Comparison of ENCODE assay signal across 8 mouse cellular contexts in the genomic region with DNA sequence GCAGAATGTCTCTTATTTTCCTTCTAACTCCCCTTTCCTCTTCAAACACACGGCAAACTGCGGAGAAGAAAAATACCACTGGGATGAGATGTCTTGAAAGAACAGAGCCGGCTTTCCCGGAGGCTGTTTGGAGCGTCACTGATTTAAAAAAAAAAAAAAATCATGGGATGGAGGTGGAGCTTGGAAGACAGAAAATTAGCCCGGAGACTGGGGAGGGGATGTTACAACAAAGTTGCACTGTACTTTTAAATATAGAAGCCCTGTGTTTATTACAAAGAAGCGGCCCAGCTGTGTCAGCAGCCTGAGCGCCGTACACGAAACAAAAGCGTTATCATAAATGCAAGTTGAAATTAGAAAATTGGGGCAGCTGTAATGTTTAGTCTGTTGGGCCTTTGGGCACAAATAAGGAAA. TPM values are rescaled to one million over a fixed set of nuclear protein-coding genes. Genes with fewer than 3 reads are reported as not detected.
DNase-seq lines count a peak whose midpoint lies in the region; ATAC-seq and TF ChIP-seq lines count a peak whose summit lies in the region.

No protein-coding gene starts in this region.

- 2% methylated on average over 11 of the region's 11 CpGs for WGBS in forebrain, postnatal 0 days
- 0% methylated on average over 11 of the region's 11 CpGs for WGBS in intestine, postnatal 0 days
- WGBS in liver, embryonic 13.5 days (ENCODE audit: insufficient replicate concordance) = under 1% methylated on average over 11 of the region's 11 CpGs
- WGBS in neural tube, embryonic 15.5 days = under 1% methylated on average over 11 of the region's 11 CpGs

- peaks cover 59% of the 10 kb centered on the region for H3K4me1 ChIP-seq in megakaryocyte, embryonic 14.5 days
- peaks cover 15% of the 10 kb centered on the region for H3K4me1 ChIP-seq in forebrain, postnatal 0 days (ENCODE audit: insufficient read depth)
- H3K4me1 ChIP-seq in intestine, postnatal 0 days (replicated peaks; ENCODE audit: control insufficient read depth, insufficient read depth, low read length) = peaks cover 6% of the 10 kb centered on the region; the same call in 1 of the 2 replicates
- peaks cover 60% of the 10 kb centered on the region for H3K4me1 ChIP-seq in liver, embryonic 13.5 days (replicated peaks)
- H3K4me1 ChIP-seq in neural tube, embryonic 15.5 days = peaks cover 38% of the 10 kb centered on the region

- DNase-seq in adrenal gland, postnatal 10 days = peak; percentile 48
- peak; percentile 66 for DNase-seq in forebrain, postnatal 0 days
- peak; percentile 18 for DNase-seq in liver, embryonic 13.5 days

- H3K9ac ChIP-seq in forebrain, postnatal 0 days = peak overlapping the region; percentile 98
- H3K9ac ChIP-seq in intestine, postnatal 0 days (ENCODE audit: low read depth, low read length) = peak overlapping the region; percentile 99
- peak overlapping the region; percentile 97 for H3K9ac ChIP-seq in liver, embryonic 13.5 days
- H3K9ac ChIP-seq in neural tube, embryonic 15.5 days (replicated peaks) = peak overlapping the region; percentile 97

- H3K27ac ChIP-seq in forebrain, postnatal 0 days (ENCODE audit: low read depth, low read length) = peak overlapping the region; percentile 98
- H3K27ac ChIP-seq in intestine, postnatal 0 days (ENCODE audit: low read depth, low read length) = peak overlapping the region; percentile 100
- peak overlapping the region; percentile 100 for H3K27ac ChIP-seq in liver, embryonic 13.5 days
- H3K27ac ChIP-seq in neural tube, embryonic 15.5 days (replicated peaks) = peak overlapping the region; percentile 100

- H3K4me2 ChIP-seq in forebrain, postnatal 0 days (ENCODE audit: low read depth) = peak overlapping the region; percentile 55
- H3K4me2 ChIP-seq in intestine, postnatal 0 days (replicated peaks; ENCODE audit: low read depth) = peak overlapping the region; percentile 80
- H3K4me2 ChIP-seq in liver, embryonic 13.5 days = peak overlapping the region; percentile 79
- H3K4me2 ChIP-seq in neural tube, embryonic 15.5 days = peak overlapping the region; percentile 65

- H3K4me3 ChIP-seq in megakaryocyte, embryonic 14.5 days (replicated peaks) = peak overlapping the region; percentile 96
- H3K4me3 ChIP-seq in forebrain, postnatal 0 days (ENCODE audit: low read depth, low read length) = peak overlapping the region; percentile 96
- peak overlapping the region; percentile 95 for H3K4me3 ChIP-seq in intestine, postnatal 0 days (ENCODE audit: low read depth, low read length)
- H3K4me3 ChIP-seq in liver, embryonic 13.5 days (replicated peaks) = peak overlapping the region; percentile 88
- peak overlapping the region; percentile 98 for H3K4me3 ChIP-seq in neural tube, embryonic 15.5 days (replicated peaks)

- TF ChIP-seq CTCF in forebrain, postnatal 0 days (IDR thresholded peaks at IDR 0.05; ENCODE audit: low read depth) = no peak
- no peak for TF ChIP-seq CTCF in intestine, postnatal 0 days (IDR thresholded peaks at IDR 0.05; ENCODE audit: low read depth)

- no peak for ATAC-seq in megakaryocyte, adult 5-6 weeks (ENCODE audit: poor library complexity, severe bottlenecking)
- no peak for ATAC-seq in forebrain, postnatal 0 days
- ATAC-seq in intestine, postnatal 0 days = no peak
- no peak for ATAC-seq in liver, embryonic 13.5 days (ENCODE audit: low read depth)
- no peak for ATAC-seq in neural tube, embryonic 15.5 days (ENCODE audit: low FRiP score)
- no peak for ATAC-seq in erythroid progenitor cell, adult 5-6 weeks (replicated peaks; ENCODE audit: low FRiP score, poor library complexity, severe bottlenecking)

- H3K27me3 ChIP-seq in megakaryocyte, embryonic 14.5 days (replicated peaks) = no peaks in the 10 kb centered on the region
- no peaks in the 10 kb centered on the region for H3K27me3 ChIP-seq in forebrain, postnatal 0 days (ENCODE audit: insufficient read depth, low read length)
- no peaks in the 10 kb centered on the region for H3K27me3 ChIP-seq in intestine, postnatal 0 days (replicated peaks; ENCODE audit: control insufficient read depth, insufficient read depth, low read length)
- H3K27me3 ChIP-seq in liver, embryonic 13.5 days = no peaks in the 10 kb centered on the region
- H3K27me3 ChIP-seq in neural tube, embryonic 15.5 days (replicated peaks) = no peaks in the 10 kb centered on the region

- peaks cover 29% of the 10 kb centered on the region for H3K36me3 ChIP-seq in megakaryocyte, embryonic 14.5 days (replicated peaks; ENCODE audit: low read length)
- H3K36me3 ChIP-seq in forebrain, postnatal 0 days (ENCODE audit: insufficient read depth) = no peaks in the 10 kb centered on the region
- no peaks in the 10 kb centered on the region for H3K36me3 ChIP-seq in intestine, postnatal 0 days (ENCODE audit: control insufficient read depth, insufficient read depth)
- H3K36me3 ChIP-seq in liver, embryonic 13.5 days = peaks cover 6% of the 10 kb centered on the region; the same call in 1 of the 2 replicates
- H3K36me3 ChIP-seq in neural tube, embryonic 15.5 days = 0 out of 2 replicates have a peak, but pooled peaks cover 5% of the 10 kb centered on the region

- H3K9me3 ChIP-seq in megakaryocyte, embryonic 14.5 days = no peaks in the 10 kb centered on the region
- no peaks in the 10 kb centered on the region for H3K9me3 ChIP-seq in forebrain, postnatal 0 days (ENCODE audit: low read length)
- no peaks in the 10 kb centered on the region for H3K9me3 ChIP-seq in intestine, postnatal 0 days (ENCODE audit: control insufficient read depth)
- no peaks in the 10 kb centered on the region for H3K9me3 ChIP-seq in liver, embryonic 13.5 days (replicated peaks)
- no peaks in the 10 kb centered on the region for H3K9me3 ChIP-seq in neural tube, embryonic 15.5 days (replicated peaks)

RNA-seq across cellular contexts. Expression of gene Wbp4, which starts 0.9 kb away (rescaled TPM):
- 3.9 and 4.4 TPM in 2 replicates for polyA plus RNA-seq in megakaryocyte, embryonic 14.5 days (2012; ENCODE audit: insufficient read depth, low replicate concordance)
- 31.4 and 38.6 TPM in 2 replicates for total RNA-seq in megakaryocyte, adult 5-6 weeks (2015)
- 72.6 and 75.8 TPM in 2 replicates for total RNA-seq in megakaryocyte, adult 5-6 weeks (2017)
- 10 to 100 TPM; 33.5 to 33.6 TPM for total RNA-seq in adrenal gland, postnatal 10 days (2021)
- total RNA-seq in forebrain, postnatal 0 days (2014; rRNA removed) = 43.1 and 44.8 TPM in 2 replicates
- polyA plus RNA-seq in forebrain, postnatal 0 days (2015; fragmentation: Nextera tagmentation; extraction: Ambion mirVana) = 46.3 and 50.6 TPM in 2 replicates
- polyA plus RNA-seq in intestine, postnatal 0 days (2015; fragmentation: Nextera tagmentation; extraction: Ambion mirVana) = 29.8 and 31.0 TPM in 2 replicates
- 17.6 and 20.6 TPM in 2 replicates for polyA plus RNA-seq in liver, embryonic 13.5 days (2015; fragmentation: Nextera tagmentation; extraction: Ambion mirVana)
- 40.0 and 41.8 TPM in 2 replicates for polyA plus RNA-seq in neural tube, embryonic 15.5 days (2015; fragmentation: Nextera tagmentation; extraction: Ambion mirVana)
- total RNA-seq in erythroid progenitor cell, adult 5-6 weeks (2015; ENCODE audit: low replicate concordance) = 25.6 and 27.7 TPM in 2 replicates
- total RNA-seq in erythroid progenitor cell, adult 5-6 weeks (2017; ENCODE audit: low replicate concordance) = 40.6 and 64.4 TPM in 2 replicates

RNA-seq across cellular contexts. Expression of gene Elf1, which starts 1.3 kb away (rescaled TPM):
- polyA plus RNA-seq in megakaryocyte, embryonic 14.5 days (2012; ENCODE audit: insufficient read depth, low replicate concordance) = 1.5 and 3.9 TPM in 2 replicates
- 66.4 and 69.3 TPM in 2 replicates for total RNA-seq in megakaryocyte, adult 5-6 weeks (2015)
- 138 and 142 TPM in 2 replicates for total RNA-seq in megakaryocyte, adult 5-6 weeks (2017)
- total RNA-seq in adrenal gland, postnatal 10 days (2021) = 10 to 100 TPM; 24.7 to 27.4 TPM
- total RNA-seq in forebrain, postnatal 0 days (2014; rRNA removed) = 5.1 and 8.9 TPM in 2 replicates
- 1.6 and 2.3 TPM in 2 replicates for polyA plus RNA-seq in forebrain, postnatal 0 days (2015; fragmentation: Nextera tagmentation; extraction: Ambion mirVana)
- 19.2 and 20.0 TPM in 2 replicates for polyA plus RNA-seq in intestine, postnatal 0 days (2015; fragmentation: Nextera tagmentation; extraction: Ambion mirVana)
- 11.9 and 13.8 TPM in 2 replicates for polyA plus RNA-seq in liver, embryonic 13.5 days (2015; fragmentation: Nextera tagmentation; extraction: Ambion mirVana)
- polyA plus RNA-seq in neural tube, embryonic 15.5 days (2015; fragmentation: Nextera tagmentation; extraction: Ambion mirVana) = 2.5 and 9.7 TPM in 2 replicates
- 38.9 and 39.8 TPM in 2 replicates for total RNA-seq in erythroid progenitor cell, adult 5-6 weeks (2015; ENCODE audit: low replicate concordance)
- total RNA-seq in erythroid progenitor cell, adult 5-6 weeks (2017; ENCODE audit: low replicate concordance) = 81.2 and 83.4 TPM in 2 replicates

RNA-seq across cellular contexts. Expression of gene Kbtbd6, which starts 30.6 kb away (rescaled TPM):
- polyA plus RNA-seq in megakaryocyte, embryonic 14.5 days (2012; ENCODE audit: insufficient read depth, low replicate concordance) = 0.20 and 0.79 TPM in 2 replicates
- 6.6 and 8.3 TPM in 2 replicates for total RNA-seq in megakaryocyte, adult 5-6 weeks (2015)
- 7.4 and 8.0 TPM in 2 replicates for total RNA-seq in megakaryocyte, adult 5-6 weeks (2017)
- total RNA-seq in adrenal gland, postnatal 10 days (2021) = under 1 TPM; 0.61 to 0.72 TPM
- 1.5 and 3.7 TPM in 2 replicates for total RNA-seq in forebrain, postnatal 0 days (2014; rRNA removed)
- 1.0 and 1.2 TPM in 2 replicates for polyA plus RNA-seq in forebrain, postnatal 0 days (2015; fragmentation: Nextera tagmentation; extraction: Ambion mirVana)
- 0.92 and 0.98 TPM in 2 replicates for polyA plus RNA-seq in intestine, postnatal 0 days (2015; fragmentation: Nextera tagmentation; extraction: Ambion mirVana)
- polyA plus RNA-seq in liver, embryonic 13.5 days (2015; fragmentation: Nextera tagmentation; extraction: Ambion mirVana) = 2.6 and 3.0 TPM in 2 replicates
- 1.6 and 2.2 TPM in 2 replicates for polyA plus RNA-seq in neural tube, embryonic 15.5 days (2015; fragmentation: Nextera tagmentation; extraction: Ambion mirVana)
- 21.3 and 29.3 TPM in 2 replicates for total RNA-seq in erythroid progenitor cell, adult 5-6 weeks (2015; ENCODE audit: low replicate concordance)
- 13.2 and 27.5 TPM in 2 replicates for total RNA-seq in erythroid progenitor cell, adult 5-6 weeks (2017; ENCODE audit: low replicate concordance)

RNA-seq across cellular contexts. Expression of gene Kbtbd7, which starts 55.9 kb away (rescaled TPM):
- polyA plus RNA-seq in megakaryocyte, embryonic 14.5 days (2012; ENCODE audit: insufficient read depth, low replicate concordance) = 1.2 and 3.8 TPM in 2 replicates
- total RNA-seq in megakaryocyte, adult 5-6 weeks (2015) = 24.5 and 26.7 TPM in 2 replicates
- 20.5 and 23.0 TPM in 2 replicates for total RNA-seq in megakaryocyte, adult 5-6 weeks (2017)
- 10 to 100 TPM in 1 of 2 experiments, 1 to 10 TPM in 1; 9.8 to 11.4 TPM for total RNA-seq in adrenal gland, postnatal 10 days (2021)
- 34.2 and 40.7 TPM in 2 replicates for total RNA-seq in forebrain, postnatal 0 days (2014; rRNA removed)
- 10.7 and 13.7 TPM in 2 replicates for polyA plus RNA-seq in forebrain, postnatal 0 days (2015; fragmentation: Nextera tagmentation; extraction: Ambion mirVana)
- 5.9 and 6.4 TPM in 2 replicates for polyA plus RNA-seq in intestine, postnatal 0 days (2015; fragmentation: Nextera tagmentation; extraction: Ambion mirVana)
- polyA plus RNA-seq in liver, embryonic 13.5 days (2015; fragmentation: Nextera tagmentation; extraction: Ambion mirVana) = 3.0 and 3.6 TPM in 2 replicates
- polyA plus RNA-seq in neural tube, embryonic 15.5 days (2015; fragmentation: Nextera tagmentation; extraction: Ambion mirVana) = 16.3 and 17.6 TPM in 2 replicates
- 16.6 and 21.0 TPM in 2 replicates for total RNA-seq in erythroid progenitor cell, adult 5-6 weeks (2015; ENCODE audit: low replicate concordance)
- 10.8 and 16.7 TPM in 2 replicates for total RNA-seq in erythroid progenitor cell, adult 5-6 weeks (2017; ENCODE audit: low replicate concordance)
